Mouse (Mus musculus): ENCODE data around the gene Cldn17. TPM values are rescaled to one million over a fixed set of nuclear protein-coding genes. Genes with fewer than 3 reads are reported as not detected.

Cldn17 gene
- not detected for total RNA-seq (2021)

GRCm38 (mm10) chr16:88506878-88507277 is at the start of gene Cldn17:
Cldn17 (minus strand) TSS chr16:88506978.
- no peak for DNase-seq
- intact Hi-C loops (cut with DNase I) = no loop called here

GRCm38 (mm10) chr16:88542488-88542887 is 35.7 kb upstream of the Cldn17 start:
- DNase-seq = no peak
- intact Hi-C loops (cut with DNase I) = no loop called here

DNA sequence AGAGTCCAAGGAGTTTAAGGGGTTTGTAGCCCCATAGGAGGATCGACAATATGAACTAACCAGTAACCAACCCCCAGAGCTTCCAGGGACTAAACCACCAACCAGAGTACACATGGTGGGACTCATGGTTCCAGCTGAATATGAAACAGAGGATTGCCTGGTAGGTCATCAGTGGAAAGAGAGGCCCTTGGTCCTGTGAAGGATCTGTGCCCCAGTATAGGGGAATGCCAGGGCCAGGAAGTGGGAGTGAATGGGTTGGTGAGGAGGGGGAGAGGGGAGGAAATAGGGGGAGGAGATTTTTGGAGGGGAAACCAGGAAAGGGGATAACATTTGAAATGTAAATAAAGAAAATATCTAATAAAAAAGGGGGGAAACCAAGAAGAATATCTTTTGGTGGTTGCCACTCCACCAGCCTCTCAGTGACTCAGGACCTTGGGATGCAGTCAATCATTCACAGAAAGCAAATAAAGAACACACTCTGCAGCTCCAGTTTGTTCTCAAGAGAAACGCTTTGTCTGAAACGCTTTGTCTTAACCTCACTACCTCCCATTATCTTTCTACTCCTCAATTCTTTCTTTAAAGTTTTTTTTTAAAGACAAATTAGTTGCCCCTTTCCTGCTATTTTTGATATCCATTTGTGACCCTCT is 33.2 kb upstream of the Cldn17 start:
- no peak for DNase-seq
- intact Hi-C loops (cut with DNase I) = no loop called here

DNA sequence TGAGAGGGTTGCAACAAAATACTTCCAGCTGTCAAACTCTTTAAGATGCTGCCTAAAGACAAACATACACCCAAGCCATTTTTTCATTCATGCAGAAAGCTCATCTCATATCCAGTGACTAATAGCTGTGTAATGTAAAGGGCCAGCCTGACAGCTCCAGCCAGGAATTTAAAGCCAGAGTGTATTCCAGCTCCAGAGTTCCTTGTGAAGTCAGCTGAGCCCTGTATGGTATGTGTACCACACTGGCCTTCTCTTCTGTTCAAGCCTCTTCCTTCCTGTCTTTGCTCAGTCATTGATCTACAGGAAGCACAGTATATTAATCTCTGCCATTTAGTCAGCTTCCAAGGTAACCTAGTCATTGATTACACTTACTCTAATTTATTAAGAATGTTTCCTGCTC is 4.6 kb upstream of the Cldn17 start:
- intact Hi-C loops (cut with DNase I) = no loop called here
- DNase-seq = no peak

- intact Hi-C loops (cut with DNase I) = no loop called here
- no peak for DNase-seq
These were observed 1.4 kb upstream of the Cldn17 start for GRCm38 (mm10) chr16:88508150-88508549.

DNA sequence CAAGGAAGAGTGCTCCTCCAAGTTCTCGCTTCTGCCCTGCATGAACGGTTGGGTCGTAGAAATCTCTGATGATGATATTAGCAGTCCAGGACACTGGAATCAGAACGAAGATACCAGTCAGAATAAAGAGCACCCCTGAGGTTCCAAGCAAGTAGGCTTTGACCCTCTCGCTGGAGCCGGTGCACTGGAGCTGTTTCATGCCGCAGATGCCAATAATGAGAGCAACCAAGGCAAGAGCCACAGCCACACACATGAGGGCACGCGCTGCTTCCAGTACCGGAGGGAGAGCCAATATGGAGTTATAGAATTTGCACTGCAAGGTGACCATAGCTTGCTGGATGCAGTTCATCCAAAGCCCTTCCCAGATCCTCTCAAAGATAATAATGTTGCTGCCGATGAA is 440 bp downstream of the Cldn17 start:
- intact Hi-C loops (cut with DNase I) = no loop called here
- DNase-seq = no peak

GRCm38 (mm10) chr16:88488096-88488495 is 18.7 kb downstream of the Cldn17 start:
- intact Hi-C loops (cut with DNase I) = no loop called here
- no peak for DNase-seq

DNA sequence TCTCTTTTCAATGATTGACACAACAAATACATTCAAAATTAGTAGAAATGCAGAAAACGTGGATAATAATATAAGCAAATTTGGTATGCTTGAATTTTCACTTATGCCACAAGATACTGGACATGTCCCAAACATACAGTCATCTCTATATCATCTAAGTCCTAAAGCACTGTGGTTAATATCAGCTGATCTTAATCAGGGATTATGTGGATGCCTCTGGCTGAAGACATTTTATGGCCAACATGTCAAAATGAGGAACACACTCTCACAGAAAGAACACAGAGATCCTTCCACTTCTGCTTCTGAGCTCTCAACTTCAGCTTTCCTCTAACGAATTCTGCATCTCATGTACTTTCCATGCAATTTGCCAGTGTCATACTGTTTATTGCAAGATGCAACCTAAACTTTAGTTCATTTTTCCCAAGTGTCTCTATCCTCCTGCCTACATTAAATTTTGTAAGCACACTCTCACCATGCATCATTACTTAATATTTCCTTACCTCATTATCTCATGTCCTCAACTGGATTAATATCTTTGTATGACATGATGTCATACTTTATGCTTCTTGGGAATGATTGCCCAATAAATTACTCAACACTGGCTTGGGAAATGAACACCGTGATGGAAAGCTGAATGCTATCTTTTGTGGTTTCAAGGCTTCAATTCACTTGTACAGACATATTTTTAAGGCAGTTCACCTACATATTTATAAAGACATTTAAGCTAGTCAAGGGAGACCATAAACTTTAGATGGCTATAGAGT is 26.6 kb downstream of the Cldn17 start:
- intact Hi-C loops (cut with DNase I) = no loop called here
- no peak for DNase-seq

- DNase-seq = no peak
- intact Hi-C loops (cut with DNase I) = no loop called here
These were observed 43.5 kb downstream of the Cldn17 start for GRCm38 (mm10) chr16:88463235-88463634.

Other genes starting within 250 kb of the Cldn17 start
- not detected for gene Grik1, start 216.7 kb downstream of the Cldn17 start, total RNA-seq (2021)
- gene Cldn8, start 56.2 kb upstream of the Cldn17 start, total RNA-seq (2021) = not detected
- gene Krtap24-1, start 105.3 kb upstream of the Cldn17 start, total RNA-seq (2021) = not detected
- not detected for gene 2310079G19Rik, start 120.7 kb upstream of the Cldn17 start, total RNA-seq (2021)
- not detected for gene Krtap26-1, start 140.8 kb upstream of the Cldn17 start, total RNA-seq (2021)
- not detected for gene Krtap27-1, start 164.7 kb upstream of the Cldn17 start, total RNA-seq (2021)
- gene 2310061N02Rik, start 201.0 kb upstream of the Cldn17 start, total RNA-seq (2021) = not detected
- gene Krtap13-1, start 221.9 kb upstream of the Cldn17 start, total RNA-seq (2021) = not detected
- gene Krtap13, start 244.7 kb upstream of the Cldn17 start, total RNA-seq (2021) = not detected